Mouse (Mus musculus): ENCODE measurements around the gene Bbs4.

The Bbs4 gene

DNA sequence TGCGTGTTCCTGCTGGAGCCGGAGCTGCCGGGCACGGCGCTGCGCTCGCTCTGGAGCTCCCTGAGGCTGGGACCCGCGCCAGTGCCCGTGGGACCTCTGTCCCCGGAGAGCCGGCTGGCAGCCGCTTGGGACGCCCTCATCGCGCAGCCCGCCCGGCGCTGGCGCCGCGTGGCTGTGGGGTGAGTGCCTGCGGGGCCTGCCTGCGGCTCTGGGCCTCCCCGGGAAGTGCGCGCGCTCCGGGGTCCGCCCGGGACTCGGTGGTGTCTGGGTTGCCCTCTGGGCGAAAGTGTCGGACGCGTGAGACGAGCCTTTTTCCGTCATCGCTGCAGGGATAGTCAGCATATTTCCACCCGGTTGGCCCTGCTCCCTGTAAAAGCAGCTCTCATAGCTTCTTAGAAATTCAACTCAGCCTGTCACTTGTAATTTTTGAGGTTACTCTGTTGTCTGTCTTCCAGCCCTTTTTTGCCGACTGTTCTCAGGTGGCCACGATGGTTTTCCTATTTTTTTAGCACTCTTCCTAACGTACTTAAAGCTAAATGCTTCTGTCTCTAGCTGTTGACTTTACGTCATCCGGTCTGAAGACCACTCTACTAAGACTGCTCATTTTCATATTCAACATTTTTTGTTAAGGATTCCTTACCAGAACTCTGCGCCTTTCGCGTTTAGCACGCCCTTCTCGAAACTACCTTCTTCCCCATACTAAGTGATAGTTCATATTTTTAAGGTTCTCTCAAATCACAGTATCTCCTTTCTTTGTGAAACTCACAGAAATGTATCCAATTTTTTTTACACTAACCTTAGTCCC is 61.4 kb downstream of the Bbs4 start:
- DNase-seq (ENCODE audit: extremely low read depth, low read depth), result no peak

DNA sequence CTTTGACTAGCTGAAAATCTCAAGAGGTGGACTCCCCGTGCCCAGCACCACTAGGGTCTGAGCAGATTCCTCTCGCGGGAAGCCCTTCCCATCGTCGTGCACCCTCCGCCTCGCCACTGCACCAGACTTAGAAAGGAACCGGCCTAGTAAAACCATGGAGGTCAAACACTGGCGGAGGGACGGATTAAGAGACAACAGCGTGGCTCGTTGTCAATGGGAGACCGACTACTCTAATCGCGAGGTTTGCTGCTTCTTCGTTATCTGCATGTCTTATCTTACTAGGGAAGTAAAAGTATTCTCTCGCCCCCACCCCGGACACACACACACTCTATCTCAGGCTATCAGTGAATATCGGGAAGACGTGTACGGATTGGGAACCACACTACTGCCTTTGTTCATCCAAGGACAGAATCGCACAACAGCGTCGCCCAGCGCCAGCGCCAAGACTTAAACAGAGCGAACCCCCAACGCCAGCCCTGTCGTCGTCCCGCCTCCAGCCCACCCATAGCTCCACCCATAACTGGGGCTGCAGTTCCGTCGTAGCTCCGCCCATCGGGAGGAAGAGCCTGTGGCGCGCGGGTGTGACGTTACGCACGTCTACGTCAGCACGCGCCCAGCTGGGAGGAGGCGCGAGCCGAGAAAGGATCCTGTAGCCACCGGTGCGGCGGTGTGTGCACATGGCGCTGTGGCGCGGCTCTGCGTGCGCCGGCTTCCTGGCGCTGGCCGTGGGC is 62.2 kb downstream of the Bbs4 start, which contains the start of gene Adpgk:
Gene Adpgk (plus strand): TSS at position 602 of the 731 bp plus-strand sequence.
- DNase-seq (ENCODE audit: extremely low read depth, low read depth), result peak; percentile 92

- DNase-seq (ENCODE audit: extremely low read depth, low read depth), result no peak
Measured at GRCm38 (mm10) chr9:59289529-59290115, 63.7 kb downstream of the Bbs4 start.

- DNase-seq (ENCODE audit: extremely low read depth, low read depth), result no peak
Measured at GRCm38 (mm10) chr9:59288685-59289410, 64.5 kb downstream of the Bbs4 start.

- DNase-seq (ENCODE audit: extremely low read depth, low read depth), result no peak
Measured at GRCm38 (mm10) chr9:59288058-59288457, 65.2 kb downstream of the Bbs4 start.

- DNase-seq (ENCODE audit: extremely low read depth, low read depth), result peak; percentile 55
Measured at GRCm38 (mm10) chr9:59285614-59286013, 67.7 kb downstream of the Bbs4 start.

- no peak for DNase-seq (ENCODE audit: extremely low read depth, low read depth)
Measured at GRCm38 (mm10) chr9:59282683-59282986, 70.7 kb downstream of the Bbs4 start.

GRCm38 (mm10) chr9:59281871-59282682 is 71.2 kb downstream of the Bbs4 start:
- no peak for DNase-seq (ENCODE audit: extremely low read depth, low read depth)

GRCm38 (mm10) chr9:59280888-59281287 is 72.4 kb downstream of the Bbs4 start:
- no peak for DNase-seq (ENCODE audit: extremely low read depth, low read depth)

- DNase-seq (ENCODE audit: extremely low read depth, low read depth), result no peak
Measured at GRCm38 (mm10) chr9:59278694-59279093, 74.6 kb downstream of the Bbs4 start.

DNA sequence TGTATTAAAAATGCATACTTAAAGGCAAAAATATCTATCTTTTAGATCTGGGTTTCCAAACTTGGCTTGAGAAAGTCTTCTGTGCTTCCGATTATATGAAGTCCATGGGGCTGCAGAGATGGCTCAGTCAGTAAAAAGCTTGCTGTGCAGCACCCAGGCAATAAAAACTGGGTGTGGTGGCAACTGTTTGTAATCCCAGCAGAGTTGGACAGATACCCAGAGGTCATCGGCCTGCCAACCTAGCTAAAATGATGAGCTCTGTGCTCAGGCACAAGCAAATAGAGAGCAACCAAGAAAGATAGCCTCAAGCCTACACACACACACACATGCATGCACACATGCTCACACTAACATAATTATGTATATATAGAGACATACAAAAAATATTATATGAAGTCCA is 75.1 kb downstream of the Bbs4 start:
- DNase-seq (ENCODE audit: extremely low read depth, low read depth), result no peak

GRCm38 (mm10) chr9:59274846-59275455 is 78.4 kb downstream of the Bbs4 start:
- no peak for DNase-seq (ENCODE audit: extremely low read depth, low read depth)

- DNase-seq (ENCODE audit: extremely low read depth, low read depth), result no peak
Measured at GRCm38 (mm10) chr9:59273199-59273598, 80.1 kb downstream of the Bbs4 start.
